Mouse (Mus musculus): Measurements from ENCODE around the gene Lemd2.

The Lemd2 gene

GRCm38 (mm10) chr17:27182401-27182800 lies 21.9 kb downstream of the Lemd2 start:
- no peak for TF ChIP-seq GATA4 (IDR thresholded peaks at IDR 0.05; ENCODE audit: insufficient replicate concordance, low read length)

DNA sequence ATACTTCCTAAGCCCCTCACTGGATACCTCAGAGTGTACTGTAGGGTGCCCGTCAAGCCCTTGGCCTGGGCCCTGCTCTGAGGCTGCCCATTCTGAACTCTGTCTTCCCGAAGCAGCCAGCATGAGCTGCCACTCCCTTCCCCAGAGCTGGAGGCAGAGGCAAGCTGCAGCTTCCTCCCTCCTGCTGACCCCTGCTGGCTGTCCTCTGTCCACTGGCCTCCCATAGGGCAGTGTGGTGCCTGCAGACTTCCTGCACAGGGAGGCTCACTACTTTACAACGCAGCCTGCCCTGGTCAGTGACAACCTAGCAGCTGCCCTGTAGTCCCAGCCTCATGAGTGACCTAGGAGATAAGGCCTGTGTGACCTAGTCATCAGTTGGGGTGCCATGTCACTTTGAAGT lies 22.6 kb downstream of the Lemd2 start:
- no peak for TF ChIP-seq GATA4 (IDR thresholded peaks at IDR 0.05; ENCODE audit: insufficient replicate concordance, low read length)

- TF ChIP-seq GATA4 (IDR thresholded peaks at IDR 0.05; ENCODE audit: insufficient replicate concordance, low read length): no peak
Observed at GRCm38 (mm10) chr17:27179681-27180280, 24.5 kb downstream of the Lemd2 start.

DNA sequence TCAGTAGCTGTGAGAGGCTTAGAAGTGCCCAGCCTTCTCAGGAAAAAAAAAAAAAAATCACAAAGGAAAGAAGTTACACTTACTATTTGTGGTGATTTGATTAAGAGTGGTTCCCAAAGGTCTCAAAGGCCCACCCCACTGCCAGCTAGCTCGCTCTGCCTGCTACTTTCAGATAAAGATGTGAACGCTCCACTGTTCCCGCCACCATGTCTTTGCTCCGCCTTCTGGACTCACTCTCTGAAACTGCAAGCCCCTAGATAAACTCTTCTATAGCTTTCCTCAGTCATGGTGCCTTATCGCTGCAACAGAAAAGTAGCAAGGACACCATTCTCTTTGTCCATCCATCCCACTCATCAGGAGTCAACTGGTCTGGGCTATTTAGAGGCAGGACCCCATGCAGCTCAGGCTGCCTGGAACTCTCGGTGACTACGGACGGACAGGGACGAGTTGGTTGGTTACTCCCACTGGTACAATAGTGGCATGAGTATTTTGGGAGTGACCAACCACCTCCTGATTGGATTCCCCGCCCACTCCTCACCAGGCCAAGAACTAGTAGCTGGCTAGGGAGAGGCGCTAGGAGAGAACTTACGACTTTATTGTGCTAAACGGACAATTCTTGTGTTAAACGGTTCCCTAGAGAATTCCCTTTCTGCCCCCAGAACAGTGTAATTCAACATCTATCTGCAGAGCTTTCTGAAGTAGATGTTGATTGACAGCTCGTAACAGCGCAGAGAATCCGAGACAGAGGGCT lies 25.7 kb downstream of the Lemd2 start:
- no peak for TF ChIP-seq GATA4 (IDR thresholded peaks at IDR 0.05; ENCODE audit: insufficient replicate concordance, low read length)

- TF ChIP-seq GATA4 (IDR thresholded peaks at IDR 0.05; ENCODE audit: insufficient replicate concordance, low read length): no peak
Observed at GRCm38 (mm10) chr17:27178019-27178418, 26.2 kb downstream of the Lemd2 start.

- no peak for TF ChIP-seq GATA4 (IDR thresholded peaks at IDR 0.05; ENCODE audit: insufficient replicate concordance, low read length)
Observed at GRCm38 (mm10) chr17:27176754-27177153, 27.5 kb downstream of the Lemd2 start.

DNA sequence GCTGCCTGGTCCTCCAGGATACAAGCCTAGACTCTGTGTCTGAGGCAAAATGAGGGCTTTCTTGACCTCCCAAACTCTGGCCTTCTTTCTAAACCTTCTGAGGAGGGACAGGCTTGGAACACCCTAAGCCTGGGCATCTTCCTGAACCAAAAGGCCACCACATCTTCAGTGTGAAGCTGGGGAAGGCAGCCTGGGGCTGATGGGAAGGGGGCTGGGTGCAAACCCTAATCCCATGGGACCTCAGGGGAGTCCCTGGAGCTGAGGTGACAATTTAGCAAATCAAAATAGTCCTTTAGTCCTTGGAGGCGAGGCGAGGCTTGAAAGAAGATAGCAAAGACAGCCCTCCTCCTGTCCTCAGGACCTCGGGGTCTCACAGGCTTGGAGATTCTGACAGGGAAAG lies 28.0 kb downstream of the Lemd2 start:
- no peak for TF ChIP-seq GATA4 (IDR thresholded peaks at IDR 0.05; ENCODE audit: insufficient replicate concordance, low read length)

DNA sequence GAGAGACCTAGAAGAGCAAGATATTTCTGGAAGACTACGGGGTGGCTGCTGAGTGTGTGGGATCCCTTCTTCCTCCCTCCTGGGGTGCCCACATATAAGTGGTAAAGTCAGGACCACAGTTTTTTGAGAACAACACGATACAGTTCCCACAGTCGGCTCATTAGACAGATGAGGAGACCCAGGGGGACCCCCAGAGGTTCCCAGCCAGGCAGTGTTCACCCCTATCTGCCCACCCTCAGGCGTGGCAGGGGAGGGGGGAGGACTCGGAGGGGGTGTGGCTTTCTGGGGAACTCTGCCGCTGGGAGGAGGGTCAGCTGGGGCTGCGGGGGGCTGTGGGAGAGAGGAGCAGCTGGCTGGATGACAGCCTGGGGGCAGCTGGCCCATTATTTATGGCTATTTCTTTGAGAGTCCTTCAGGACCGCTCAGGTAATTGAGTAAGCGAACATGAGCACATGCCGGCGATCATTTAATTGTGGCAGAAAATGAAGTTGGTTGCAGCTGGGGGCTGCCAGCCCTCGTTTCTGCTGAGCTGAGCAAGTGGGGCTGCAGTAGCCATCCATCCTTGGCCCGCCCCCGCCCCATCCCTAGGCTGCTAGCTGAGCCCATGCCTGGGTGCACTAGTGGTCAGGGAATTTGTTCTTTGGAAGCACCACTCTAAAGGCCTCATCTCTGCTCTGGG lies 28.9 kb downstream of the Lemd2 start:
- TF ChIP-seq GATA4 (IDR thresholded peaks at IDR 0.05; ENCODE audit: insufficient replicate concordance, low read length): no peak

DNA sequence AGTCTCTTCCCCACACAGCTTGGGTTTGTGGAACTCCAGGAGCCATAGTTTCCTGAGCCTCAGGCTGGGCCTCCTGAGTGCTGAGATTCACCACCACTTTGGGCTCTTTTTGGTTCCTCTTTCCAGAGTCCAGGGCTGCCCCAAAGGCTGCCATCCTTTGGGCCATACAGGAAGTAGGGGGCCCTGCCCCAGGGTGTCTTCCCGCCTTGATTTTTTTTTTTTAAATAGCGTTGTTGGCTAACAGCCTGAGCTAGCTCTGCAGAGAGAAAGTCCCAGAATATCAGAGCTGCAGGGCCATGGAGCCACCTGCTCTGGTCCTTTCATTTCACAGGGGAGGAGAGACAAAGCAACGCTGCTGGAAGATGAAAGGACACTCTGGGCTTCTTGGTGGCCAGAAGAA lies 30.6 kb downstream of the Lemd2 start:
- TF ChIP-seq GATA4 (IDR thresholded peaks at IDR 0.05; ENCODE audit: insufficient replicate concordance, low read length): no peak

DNA sequence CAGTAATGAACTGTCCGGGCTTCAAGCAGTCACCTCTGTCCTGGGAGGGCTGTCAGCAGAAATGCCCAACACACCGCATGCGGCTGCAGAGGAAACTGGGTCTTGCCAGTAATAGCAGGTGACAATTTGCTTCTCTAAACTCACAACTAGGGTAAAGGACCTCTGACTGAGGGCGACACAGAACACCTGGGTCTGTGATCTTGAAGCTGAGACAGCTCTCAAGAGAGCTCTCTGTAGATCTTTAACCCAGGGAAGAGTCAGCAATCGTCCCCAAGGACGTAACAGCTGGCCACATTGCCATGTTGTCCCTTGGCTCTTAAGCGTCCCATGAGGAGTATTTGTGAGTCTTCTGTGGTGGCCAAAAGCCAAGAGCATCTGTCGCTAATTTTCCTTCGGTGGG lies 31.8 kb downstream of the Lemd2 start:
- no peak for TF ChIP-seq GATA4 (IDR thresholded peaks at IDR 0.05; ENCODE audit: insufficient replicate concordance, low read length)

DNA sequence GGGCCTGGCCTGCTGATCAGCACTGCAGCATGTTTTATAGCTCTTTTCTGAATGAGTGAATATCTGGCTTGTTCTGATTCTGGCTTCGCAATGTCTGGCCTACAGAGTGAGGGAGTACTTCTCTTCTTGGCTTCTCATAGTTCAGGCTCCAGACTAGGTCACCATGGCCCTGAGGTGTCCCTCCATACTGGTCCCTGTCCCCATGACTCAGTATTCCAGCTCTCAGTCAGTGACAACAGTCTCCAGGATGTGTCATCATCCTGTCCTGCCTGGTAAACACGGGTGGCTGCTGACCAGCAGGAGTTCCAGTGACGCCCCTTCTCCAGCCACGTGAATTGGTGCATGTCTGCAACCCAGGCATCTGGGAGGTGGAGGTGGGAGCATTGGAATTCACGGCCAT lies 33.1 kb downstream of the Lemd2 start:
- TF ChIP-seq GATA4 (IDR thresholded peaks at IDR 0.05; ENCODE audit: insufficient replicate concordance, low read length): no peak

- no peak for TF ChIP-seq GATA4 (IDR thresholded peaks at IDR 0.05; ENCODE audit: insufficient replicate concordance, low read length)
Observed at GRCm38 (mm10) chr17:27169952-27170695, 34.1 kb downstream of the Lemd2 start.

DNA sequence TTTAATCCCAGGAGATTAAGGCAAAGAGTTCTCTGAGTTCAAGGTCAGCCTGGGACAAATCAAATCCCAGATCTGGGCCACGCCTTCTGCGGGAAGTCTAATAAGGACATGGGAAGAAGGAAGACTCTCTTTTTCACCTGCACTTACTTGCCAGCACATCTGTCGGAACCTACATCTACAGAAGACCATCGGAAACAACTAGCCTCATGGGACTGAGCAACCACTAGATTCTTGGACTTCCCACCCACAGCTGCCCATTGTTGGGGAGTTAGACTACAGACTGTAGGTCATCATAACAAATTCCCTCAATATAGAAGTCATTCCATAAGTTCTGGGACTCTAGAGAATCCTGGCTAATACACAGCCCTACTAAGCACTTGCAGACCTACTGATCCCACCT lies 35.7 kb downstream of the Lemd2 start:
- no peak for TF ChIP-seq GATA4 (IDR thresholded peaks at IDR 0.05; ENCODE audit: insufficient replicate concordance, low read length)

- TF ChIP-seq GATA4 (IDR thresholded peaks at IDR 0.05; ENCODE audit: insufficient replicate concordance, low read length): no peak
Observed at GRCm38 (mm10) chr17:27167545-27167944, 36.7 kb downstream of the Lemd2 start, which contains the start of gene Ip6k3. Gene Ip6k3, minus strand, starts transcription at chr17:27167795.

DNA sequence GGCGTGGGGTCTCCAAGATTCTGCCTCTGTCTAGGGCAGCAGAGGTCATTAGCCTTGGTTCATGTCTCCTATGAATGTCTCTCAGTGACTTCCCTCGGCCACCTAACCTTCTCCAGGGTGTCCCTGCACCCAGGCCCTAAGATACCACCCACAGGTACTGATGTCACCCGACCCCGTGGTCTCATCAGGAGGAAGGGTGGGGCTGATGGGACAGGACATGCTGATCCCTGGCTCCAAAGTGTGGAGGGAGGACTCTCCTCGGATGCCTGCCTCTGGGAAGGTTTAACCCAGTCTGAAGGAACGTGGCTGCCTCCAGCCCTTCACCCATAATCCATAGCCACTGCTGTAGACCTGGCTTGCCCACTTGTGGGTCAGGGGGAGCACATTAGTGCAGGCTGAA lies 37.4 kb downstream of the Lemd2 start:
- no peak for TF ChIP-seq GATA4 (IDR thresholded peaks at IDR 0.05; ENCODE audit: insufficient replicate concordance, low read length)

Measured in liver, adult (tissue).